Mouse (Mus musculus) cerebellum, adult 2 months (tissue): ENCODE results near the gene Map3k15. TPM values are rescaled to one million over a fixed set of nuclear protein-coding genes. Genes with fewer than 3 reads are reported as not detected.

Source experiments
- DNase-seq, 2 experiments: peaks; one replicate each; pipeline ENCODE4 v3.0.0; 2021
- H3K27ac ChIP-seq: fragments of 200-500 bp; 2 replicates; pipeline ENCODE4 v1.5.1; 2012; ENCODE audit warnings: low read length, control low read depth, inconsistent platforms; ENCODE audit not compliant: insufficient read depth
- H3K27me3 ChIP-seq: fragments of 200-500 bp; 2 replicates; pipeline ENCODE4 v1.6.1; 2012; ENCODE audit warnings: inconsistent platforms, mild to moderate bottlenecking, low read length, moderate library complexity; ENCODE audit not compliant: control insufficient read depth, insufficient read depth
- H3K4me1 ChIP-seq: fragments of 200-500 bp; 2 replicates; pipeline ENCODE4 v1.6.1; 2011; ENCODE audit warnings: low read length; ENCODE audit not compliant: control insufficient read depth, insufficient read depth
- H3K4me3 ChIP-seq: fragments of 200-500 bp; replicated peaks from 2 replicates; pipeline ENCODE3; 2011; ENCODE audit warnings: mild to moderate bottlenecking, low read depth, low read length, control low read depth; ENCODE audit not compliant: insufficient read depth
- CTCF ChIP-seq: fragments of 200-500 bp; IDR thresholded peaks from 2 replicates; pipeline ENCODE4 v1.5.1; 2011; ENCODE audit warnings: low read depth, mild to moderate bottlenecking, control low read depth, low read length, moderate library complexity, borderline replicate concordance; ENCODE audit not compliant: insufficient read depth
- POLR2A ChIP-seq: fragments of 200-500 bp; IDR thresholded peaks from 2 replicates; pipeline ENCODE4 v1.6.1; 2011; ENCODE audit warnings: low read length, control low read depth, borderline replicate concordance; ENCODE audit not compliant: insufficient read depth
- WGBS: fragments of 180-500 bp; shearing (Covaris S2); methylation state at CpG from one replicate; pipeline ENCODE4 v1.1.7; 2018; 5-methylcytosine and 5-hydroxymethylcytosine counted together
- polyA plus RNA-seq: library from polyadenylated mRNA; depleted of rRNA; stranded (reverse); fragments of >200 nt; gene quantifications from 2 replicates; pipeline ENCODE4 v1.2.3, GENCODE M21; 2012

Map3k15 gene
- polyA plus RNA-seq, 1 experiment, result 0.41 TPM

GRCm38 (mm10) chrX:159963273-159963672 is 25.0 kb upstream of the Map3k15 start:
- 19% methylated on average over 4 of the region's 4 CpGs for WGBS

GRCm38 (mm10) chrX:159963925-159964324 is 24.3 kb upstream of the Map3k15 start:
- TF ChIP-seq CTCF (0 out of 2 replicates have a peak, but pooled peaks have one; percentile 7), POLR2A (no peak)
- H3K27ac ChIP-seq, result no peak overlapping the region
- WGBS, result 7% methylated on average over 9 of the region's 9 CpGs
- H3K4me3 ChIP-seq, result no peak overlapping the region
- peak; percentile 83 to 92 for DNase-seq
- H3K4me1 ChIP-seq, result peaks cover 6% of the 10 kb centered on the region; the same call in 1 of the 2 replicates
- H3K27me3 ChIP-seq, result no peaks in the 10 kb centered on the region

More at GRCm38 (mm10) chrX:159963273-159963672, 25.0 kb upstream of the Map3k15 start:
- no peak overlapping the region for H3K4me3 ChIP-seq
- peaks cover 6% of the 10 kb centered on the region; the same call in 1 of the 2 replicates for H3K4me1 ChIP-seq
- peak; percentile 52 for DNase-seq
- no peak overlapping the region for H3K27ac ChIP-seq
- TF ChIP-seq CTCF (peak; percentile 28; the same call in 1 of the 2 replicates), POLR2A (no peak)
- no peaks in the 10 kb centered on the region for H3K27me3 ChIP-seq

GRCm38 (mm10) chrX:159969025-159969424 is 19.2 kb upstream of the Map3k15 start:
- peaks cover 6% of the 10 kb centered on the region; the same call in 1 of the 2 replicates for H3K4me1 ChIP-seq
- no peak for TF ChIP-seq CTCF
- no peak for TF ChIP-seq POLR2A
- DNase-seq, result no peak
- no peak overlapping the region for H3K27ac ChIP-seq
- no peaks in the 10 kb centered on the region for H3K27me3 ChIP-seq
- no peak overlapping the region for H3K4me3 ChIP-seq
- 100% methylated on average over 2 of the region's 2 CpGs for WGBS

- no peak overlapping the region for H3K4me3 ChIP-seq
- no peak for DNase-seq
- no peaks in the 10 kb centered on the region for H3K27me3 ChIP-seq
- H3K4me1 ChIP-seq, result no peaks in the 10 kb centered on the region
- no peak for TF ChIP-seq CTCF
- TF ChIP-seq POLR2A, result no peak
- whole genome bisulfite sequencing, result 86% methylated on average over 3 of the region's 3 CpGs
- no peak overlapping the region for H3K27ac ChIP-seq
These were observed 17.0 kb upstream of the Map3k15 start for GRCm38 (mm10) chrX:159971091-159971779.

GRCm38 (mm10) chrX:159973730-159974129 is 14.5 kb upstream of the Map3k15 start:
- no peak overlapping the region for H3K27ac ChIP-seq
- no peaks in the 10 kb centered on the region for H3K4me1 ChIP-seq
- H3K4me3 ChIP-seq, result no peak overlapping the region
- peak; percentile 59 for TF ChIP-seq CTCF
- TF ChIP-seq POLR2A, result no peak
- DNase-seq, result peak; percentile 20 to 41
- 18% methylated on average over 5 of the region's 5 CpGs for WGBS
- no peaks in the 10 kb centered on the region for H3K27me3 ChIP-seq

GRCm38 (mm10) chrX:159976243-159976642 is 12.0 kb upstream of the Map3k15 start:
- Histone ChIP-seq H3K27me3 (no peaks in the 10 kb centered on the region; the same call in 1 of the 2 replicates), H3K27ac (no peak overlapping the region), H3K4me1 (no peaks in the 10 kb centered on the region), H3K4me3 (no peak overlapping the region)
- WGBS, result 79% methylated on average over 3 of the region's 3 CpGs
- no peak for TF ChIP-seq CTCF
- DNase-seq, result no peak

- H3K27me3 ChIP-seq, result no peaks in the 10 kb centered on the region
- no peak overlapping the region for H3K4me3 ChIP-seq
- H3K4me1 ChIP-seq, result no peaks in the 10 kb centered on the region
- H3K27ac ChIP-seq, result no peak overlapping the region
- TF ChIP-seq CTCF, result no peak
- no peak for TF ChIP-seq POLR2A
- no peak for DNase-seq
- WGBS, result 88% methylated on average over 6 of the region's 6 CpGs
These were observed 7.6 kb downstream of the Map3k15 start for GRCm38 (mm10) chrX:159995808-159996207.

GRCm38 (mm10) chrX:160053306-160053705 is 65.1 kb downstream of the Map3k15 start:
- no peaks in the 10 kb centered on the region for H3K4me1 ChIP-seq
- H3K27ac ChIP-seq, result no peak overlapping the region
- no peak for DNase-seq
- WGBS, result 47% methylated on average over 1 of the region's 1 CpGs
- H3K4me3 ChIP-seq, result no peak overlapping the region
- TF ChIP-seq CTCF (no peak), POLR2A (no peak)
- H3K27me3 ChIP-seq, result no peaks in the 10 kb centered on the region
